Mouse (Mus musculus) kidney, adult 11 months (tissue): Measurements from ENCODE around the gene Gm10645.

Experiments
- DNase-seq: peaks from one replicate; pipeline ENCODE4 v3.0.0; 2022

Gm10645 gene

GRCm38 (mm10) chr8:83165931-83166867 lies at the start of gene Gm10645:
TSS of gene Gm10645 (minus strand) at chr8:83166170.
- peak; percentile 13 for DNase-seq

DNA sequence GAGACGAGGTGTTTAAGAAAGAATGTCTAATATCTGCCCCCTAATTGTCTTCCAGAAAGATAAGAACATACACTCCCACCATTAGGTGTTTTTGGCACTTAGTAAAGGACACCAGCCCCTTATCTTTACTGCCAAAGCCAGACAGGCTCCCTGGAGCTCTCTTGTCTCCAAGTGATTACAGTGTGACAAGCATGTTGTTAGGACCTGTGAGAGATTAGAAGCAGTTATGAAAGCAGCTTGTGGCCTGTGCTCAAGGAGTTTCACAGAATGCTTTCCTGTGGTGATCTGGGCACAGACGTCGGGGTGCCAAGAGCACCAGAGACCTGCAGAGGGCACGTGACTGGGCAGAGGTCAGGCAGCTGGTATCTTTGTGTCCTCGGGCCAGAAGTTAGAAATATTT lies 49.1 kb upstream of the Gm10645 start:
- DNase-seq: peak; percentile 19

DNA sequence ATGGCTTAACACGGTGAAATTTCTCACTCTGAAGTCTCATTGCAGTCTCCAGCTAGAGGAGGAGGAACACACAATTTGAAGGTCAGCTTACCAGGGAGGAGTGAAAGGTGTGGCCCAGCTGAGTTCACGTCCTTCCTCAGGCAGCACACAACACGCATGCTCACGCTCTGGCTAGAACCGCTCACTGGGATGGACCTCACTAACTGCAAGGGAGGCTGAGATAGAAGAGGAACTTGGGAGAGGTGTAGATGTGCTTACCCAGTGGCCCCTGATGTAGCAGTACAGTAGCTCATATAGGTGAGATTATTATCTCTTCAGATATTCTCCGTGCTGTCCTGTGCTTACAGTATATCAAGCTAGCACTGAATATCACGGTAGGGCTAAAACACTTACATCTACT lies 44.7 kb upstream of the Gm10645 start:
- no peak for DNase-seq

DNA sequence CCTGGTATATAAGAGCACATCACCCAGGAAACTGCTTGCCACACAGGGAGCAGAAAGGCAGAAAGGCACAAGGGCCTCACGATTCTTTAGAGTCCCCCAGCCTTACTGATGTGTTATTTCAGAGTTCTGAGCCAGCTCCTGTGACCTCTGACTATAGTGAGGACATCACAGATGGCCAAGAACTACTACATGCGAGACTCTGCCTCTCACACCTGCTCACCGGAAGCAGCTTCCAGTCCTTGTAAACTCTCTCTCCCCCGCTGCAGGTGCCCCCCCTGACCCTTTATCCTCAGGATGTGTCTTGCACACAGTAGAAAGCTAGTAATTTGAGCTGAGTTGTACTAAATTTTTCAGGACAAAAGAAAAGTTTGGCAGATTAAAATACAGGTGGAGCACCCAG lies 43.6 kb upstream of the Gm10645 start:
- no peak for DNase-seq

DNA sequence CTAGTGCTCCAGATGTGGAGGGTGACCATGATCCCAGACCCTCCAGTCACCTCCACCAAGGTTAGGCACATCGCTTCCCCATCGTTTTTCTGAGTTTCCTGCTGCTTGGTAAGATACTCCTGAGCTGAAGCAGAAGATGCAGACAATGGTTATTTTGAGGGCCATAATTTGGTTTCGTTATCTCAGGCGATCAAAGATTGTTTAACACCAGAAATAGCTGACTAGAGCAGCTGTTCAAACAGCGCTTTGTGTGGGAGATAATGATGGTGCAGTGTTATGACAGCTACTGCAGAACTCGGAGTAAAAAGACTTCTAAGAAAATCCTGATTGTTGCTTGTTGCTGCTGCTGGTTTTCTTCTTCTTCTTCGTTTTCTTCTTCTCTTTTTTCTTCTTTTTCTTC lies 39.9 kb upstream of the Gm10645 start:
- no peak for DNase-seq

- no peak for DNase-seq
Measured at GRCm38 (mm10) chr8:83202946-83203345, 37.0 kb upstream of the Gm10645 start.

GRCm38 (mm10) chr8:83200191-83201177 lies 34.5 kb upstream of the Gm10645 start:
- no peak for DNase-seq

- DNase-seq: no peak
Measured at GRCm38 (mm10) chr8:83199715-83200114, 33.7 kb upstream of the Gm10645 start.

- DNase-seq: no peak
Measured at GRCm38 (mm10) chr8:83196088-83196487, 30.1 kb upstream of the Gm10645 start.

- no peak for DNase-seq
Measured at GRCm38 (mm10) chr8:83189538-83190095, 23.6 kb upstream of the Gm10645 start.

- no peak for DNase-seq
Measured at GRCm38 (mm10) chr8:83187363-83187962, 21.5 kb upstream of the Gm10645 start.

DNA sequence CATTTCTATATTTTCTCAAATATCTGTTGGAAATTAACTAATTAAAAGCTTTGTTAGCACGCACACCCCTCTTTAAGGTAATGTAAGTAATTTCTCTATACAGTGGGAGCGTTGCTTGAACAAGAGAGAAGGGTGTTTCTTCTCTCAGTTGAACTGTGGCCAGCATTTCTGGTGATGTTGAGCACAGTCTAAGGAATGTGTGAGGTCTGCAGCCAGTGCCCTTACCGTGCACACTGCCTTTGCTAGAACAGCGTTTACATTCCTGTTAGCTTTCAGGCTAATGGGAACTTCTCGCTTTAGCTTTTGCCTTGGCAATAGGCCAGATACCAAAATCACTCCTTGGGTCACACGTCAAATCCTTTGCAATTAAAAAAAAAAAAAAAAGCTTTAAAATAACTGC lies 20.4 kb upstream of the Gm10645 start:
- DNase-seq: no peak

DNA sequence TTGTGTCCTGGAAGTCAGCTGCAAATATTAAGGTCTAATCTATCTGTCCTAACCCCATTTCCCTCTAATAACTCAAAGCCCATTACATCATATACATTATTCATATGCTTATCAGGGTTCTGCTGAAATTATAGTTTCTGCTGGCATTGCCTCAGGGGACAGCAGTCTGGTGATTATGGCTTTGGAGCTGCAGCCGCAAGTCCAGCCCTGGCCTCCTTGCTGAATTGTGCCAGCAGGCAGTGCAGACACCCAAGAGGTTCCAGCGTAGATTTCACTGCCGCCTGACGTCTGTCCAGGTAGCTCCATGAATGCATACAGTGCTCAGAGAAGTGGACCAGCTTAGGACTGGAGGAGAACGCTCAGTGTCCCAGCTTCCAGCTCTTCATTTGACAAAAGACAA lies 16.8 kb upstream of the Gm10645 start:
- DNase-seq: no peak

GRCm38 (mm10) chr8:83181851-83182482 lies 16.0 kb upstream of the Gm10645 start:
- DNase-seq: no peak

GRCm38 (mm10) chr8:83178228-83178742 lies 12.3 kb upstream of the Gm10645 start:
- DNase-seq: no peak

DNA sequence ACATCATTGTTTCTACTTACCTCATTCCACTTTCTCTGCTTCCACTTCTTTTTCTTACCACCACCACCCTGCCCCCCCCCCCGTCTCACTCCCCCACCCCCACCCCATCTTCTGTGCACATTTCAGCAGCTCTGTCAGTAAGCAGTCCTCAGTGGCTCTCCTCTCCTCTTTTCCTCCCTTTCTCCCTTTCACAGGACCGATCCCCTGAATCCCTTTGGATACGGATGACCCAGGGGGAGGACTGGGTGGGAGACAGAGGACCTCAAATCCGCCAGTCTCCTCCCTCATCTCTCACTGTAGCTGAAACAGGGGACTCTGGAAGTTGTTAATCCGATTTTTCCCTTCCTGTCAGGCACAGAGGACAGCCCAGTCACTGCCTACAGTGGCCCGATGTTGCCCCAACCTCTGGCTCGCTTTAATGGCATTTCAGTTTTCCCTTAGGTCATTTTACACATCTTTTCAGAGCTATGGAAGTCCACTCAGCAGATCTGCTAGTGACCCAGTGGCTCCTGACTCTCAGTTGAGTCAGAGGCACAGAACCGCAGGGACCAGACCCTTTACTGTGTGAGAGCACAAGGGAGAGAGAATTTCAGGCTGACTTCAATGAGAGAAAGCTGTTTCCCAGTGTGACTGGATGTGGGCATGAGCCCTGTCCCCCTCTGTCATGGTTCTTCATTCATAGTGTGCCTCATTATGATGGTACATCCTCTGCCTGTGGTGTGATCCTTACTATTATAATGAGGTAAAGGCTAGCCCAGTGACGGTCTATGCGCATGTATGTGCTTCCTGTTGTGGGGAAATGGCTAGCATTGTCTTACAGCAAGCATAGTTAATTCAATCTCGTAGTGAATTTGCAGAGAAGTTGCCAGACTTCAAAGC lies 11.6 kb upstream of the Gm10645 start:
- no peak for DNase-seq

GRCm38 (mm10) chr8:83176785-83177184 lies 10.8 kb upstream of the Gm10645 start:
- no peak for DNase-seq

DNA sequence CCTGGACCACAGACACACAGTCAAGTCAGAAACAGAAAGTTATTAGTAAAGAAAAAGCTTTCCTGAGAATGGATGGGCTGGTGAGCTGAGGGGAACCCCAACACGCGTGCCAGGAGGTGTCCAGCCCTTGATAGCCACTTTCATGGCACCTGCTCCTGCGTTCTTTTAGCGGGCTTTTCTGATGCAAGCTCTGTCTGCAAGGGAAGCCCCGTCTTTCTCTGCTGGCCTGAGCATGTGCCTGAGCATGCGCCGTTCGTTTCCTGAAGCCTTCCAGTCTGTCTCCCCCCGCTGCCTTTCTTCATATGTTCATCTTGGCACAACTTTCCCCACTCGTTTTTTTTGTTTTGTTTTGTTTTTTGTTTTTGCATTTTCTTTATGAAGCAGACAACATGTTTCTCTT lies 9.7 kb upstream of the Gm10645 start:
- no peak for DNase-seq

DNA sequence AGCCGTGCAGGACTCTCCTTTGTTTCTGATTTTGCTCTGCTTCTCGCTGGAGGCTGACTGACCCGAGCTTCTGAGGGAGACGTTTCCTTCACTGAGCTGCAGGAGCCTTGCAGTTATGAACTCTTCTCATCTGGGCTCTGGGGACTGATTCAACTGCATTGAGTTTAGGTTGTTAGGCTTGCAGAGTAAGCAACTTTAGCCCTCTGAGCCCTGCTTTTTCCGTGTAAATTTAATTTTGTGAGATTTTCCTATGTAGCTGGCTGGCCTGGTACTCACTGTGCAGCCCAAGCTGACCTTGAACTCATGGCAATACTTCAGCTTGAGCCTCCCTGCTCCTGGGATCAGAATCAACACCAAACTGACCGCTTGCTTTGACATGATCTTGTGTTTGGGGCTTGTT lies 4.9 kb upstream of the Gm10645 start:
- DNase-seq: no peak

- no peak for DNase-seq
Measured at GRCm38 (mm10) chr8:83169709-83170108, 3.7 kb upstream of the Gm10645 start.

DNA sequence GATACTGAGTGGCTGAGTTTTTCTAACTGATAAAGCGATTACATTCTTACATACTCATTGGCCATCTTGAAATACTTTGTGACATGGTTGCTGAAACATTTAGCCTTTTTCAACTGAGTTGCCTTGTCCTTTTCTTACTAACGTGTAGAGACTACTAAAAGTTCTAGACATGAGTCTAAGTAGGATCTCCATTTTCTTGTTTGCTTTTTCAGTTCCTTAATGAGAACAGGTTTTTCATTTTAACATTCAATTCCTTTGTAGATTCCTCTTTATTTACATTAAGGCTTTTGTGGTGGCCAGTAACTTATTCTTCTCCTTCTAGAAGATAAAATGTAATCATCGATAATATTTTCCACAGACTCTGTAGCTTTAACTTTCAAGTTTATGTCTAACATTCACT lies 3.2 kb upstream of the Gm10645 start:
- DNase-seq: no peak
